Mouse (Mus musculus) stomach, postnatal 0 days (tissue): ENCODE measurements around the gene Col9a1. TPM values are rescaled to one million over a fixed set of nuclear protein-coding genes. Genes with fewer than 3 reads are reported as not detected.

Experiments
- ATAC-seq: fragments of 200-750 bp; cut with Nextera tagmentation; 2 replicates; pipeline ENCODE4 v1.8.0; 2017; ENCODE audit not compliant: low FRiP score, low TSS enrichment
- DNase-seq: peaks from one replicate; pipeline ENCODE4 v3.0.0-alpha.2; 2016; ENCODE audit warnings: low spot score
- H3K27ac ChIP-seq: fragments of 300-500 bp; sonication (generic); replicated peaks from 2 replicates; pipeline ENCODE4 v1.5.1; 2014; ENCODE audit warnings: mild to moderate bottlenecking, control low read depth
- H3K27me3 ChIP-seq: fragments of 300-500 bp; sonication (generic); 2 replicates; pipeline ENCODE4 v1.6.1; 2014; ENCODE audit warnings: low read length; ENCODE audit not compliant: control insufficient read depth, insufficient read depth
- H3K36me3 ChIP-seq: fragments of 300-500 bp; sonication (generic); 2 replicates; pipeline ENCODE4 v1.6.1; 2014; ENCODE audit warnings: low read length, mixed read lengths; ENCODE audit not compliant: control insufficient read depth, insufficient read depth
- H3K4me1 ChIP-seq: fragments of 300-500 bp; sonication (generic); replicated peaks from 2 replicates; pipeline ENCODE4 v1.6.1; 2014; ENCODE audit warnings: antibody characterized with exemption; ENCODE audit not compliant: control insufficient read depth, insufficient read depth
- H3K4me2 ChIP-seq: fragments of 300-500 bp; sonication (generic); replicated peaks from 2 replicates; pipeline ENCODE4 v1.6.1; 2014; ENCODE audit warnings: low read depth, mild to moderate bottlenecking, control low read depth, moderate library complexity
- H3K4me3 ChIP-seq: fragments of 300-500 bp; sonication (generic); 2 replicates; pipeline ENCODE4 v1.5.1; 2014; ENCODE audit warnings: low read depth, low read length, control low read depth
- H3K9ac ChIP-seq: fragments of 300-500 bp; sonication (generic); 2 replicates; pipeline ENCODE4 v1.6.1; 2014; ENCODE audit warnings: mild to moderate bottlenecking, low read length, control low read depth, mixed read lengths
- H3K9me3 ChIP-seq: fragments of 300-500 bp; sonication (generic); 2 replicates; pipeline ENCODE4 v1.6.1; 2016; ENCODE audit warnings: low read length; ENCODE audit not compliant: control insufficient read depth
- CTCF ChIP-seq: IDR thresholded peaks from 2 replicates; pipeline ENCODE4 v1.5.1; 2016; ENCODE audit warnings: antibody characterized with exemption, low read depth, mild to moderate bottlenecking, moderate library complexity
- EP300 ChIP-seq: optimal IDR thresholded peaks from 2 replicates; pipeline ENCODE3; 2016; ENCODE audit warnings: antibody characterized with exemption
- WGBS: fragments of 180-500 bp; shearing (Covaris S2); extraction: QIAGEN DNeasy Blood & Tissue Kit; methylation state at CpG from one replicate; pipeline ENCODE4 v1.1.7; 2014; 5-methylcytosine and 5-hydroxymethylcytosine counted together
- polyA plus RNA-seq: library from polyadenylated mRNA; unstranded; fragments of >200 nt; fragmentation: Nextera tagmentation; extraction: Ambion mirVana; gene quantifications from 2 replicates; pipeline ENCODE4 v1.2.1, GENCODE M21; 2015

The Col9a1 gene
- polyA plus RNA-seq, 1 experiment from 2014 or later = 0.32 TPM

GRCm38 (mm10) chr1:24175761-24176160 is 1.6 kb upstream of the Col9a1 start:
- Histone ChIP-seq H3K27me3 (no peaks in the 10 kb centered on the region), H3K4me1 (no peaks in the 10 kb centered on the region), H3K9me3 (no peaks in the 10 kb centered on the region), H3K4me3 (no peak overlapping the region), H3K36me3 (no peaks in the 10 kb centered on the region), H3K9ac (no peak overlapping the region), H3K27ac (no peak overlapping the region), H3K4me2 (no peak overlapping the region)
- 26% methylated on average over 3 of the region's 3 CpGs for WGBS
- TF ChIP-seq CTCF (no peak), EP300 (no peak)
- DNase-seq (no peak), ATAC-seq (no peak)

DNA sequence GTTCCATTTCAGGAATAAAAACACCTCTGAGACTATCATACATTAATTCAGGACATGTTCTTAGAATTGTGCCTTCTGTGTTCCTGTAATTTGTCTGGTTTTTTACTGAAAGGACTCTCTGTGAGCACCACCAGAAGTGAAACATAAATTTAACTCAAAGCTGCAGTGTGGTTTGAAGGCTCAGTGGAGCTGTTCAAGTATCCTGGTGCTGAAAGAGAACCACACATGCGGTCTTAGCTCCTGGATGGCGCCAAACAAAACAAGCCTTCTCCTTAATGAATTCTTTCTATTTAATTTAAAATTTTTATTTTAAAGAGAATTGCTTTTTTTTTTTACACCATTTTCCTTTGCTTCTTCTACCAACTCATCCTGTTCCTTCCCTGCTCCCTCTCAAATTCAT is 2.4 kb downstream of the Col9a1 start:
- H3K4me3 ChIP-seq = no peak overlapping the region
- H3K36me3 ChIP-seq = no peaks in the 10 kb centered on the region
- DNase-seq = no peak
- no peaks in the 10 kb centered on the region for H3K27me3 ChIP-seq
- ATAC-seq = no peak
- TF ChIP-seq EP300 (no peak), CTCF (no peak)
- H3K4me1 ChIP-seq = no peaks in the 10 kb centered on the region
- no peak overlapping the region for H3K4me2 ChIP-seq
- no peak overlapping the region for H3K27ac ChIP-seq
- H3K9ac ChIP-seq = no peak overlapping the region
- WGBS = 77% methylated on average over 2 of the region's 2 CpGs
- no peaks in the 10 kb centered on the region for H3K9me3 ChIP-seq

DNA sequence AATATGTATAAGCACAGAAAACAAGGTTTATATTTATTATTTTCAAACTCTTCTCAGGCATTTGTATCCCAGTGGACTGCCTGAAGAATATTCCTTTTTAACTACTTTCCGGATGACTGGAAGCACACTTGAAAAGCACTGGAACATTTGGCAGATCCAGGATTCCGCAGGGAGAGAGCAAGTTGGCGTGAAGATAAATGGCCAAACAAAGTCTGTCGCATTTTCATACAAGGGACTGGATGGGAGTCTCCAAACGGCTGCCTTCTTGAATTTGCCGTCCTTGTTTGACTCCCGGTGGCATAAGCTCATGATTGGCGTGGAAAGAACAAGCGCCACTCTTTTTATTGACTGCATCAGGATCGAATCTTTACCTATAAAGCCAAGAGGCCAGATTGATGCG is 7.6 kb downstream of the Col9a1 start:
- ATAC-seq (no peak), DNase-seq (no peak)
- Histone ChIP-seq H3K4me2 (no peak overlapping the region), H3K36me3 (no peaks in the 10 kb centered on the region), H3K27ac (no peak overlapping the region), H3K9me3 (no peaks in the 10 kb centered on the region), H3K4me1 (no peaks in the 10 kb centered on the region), H3K4me3 (no peak overlapping the region), H3K9ac (no peak overlapping the region), H3K27me3 (no peaks in the 10 kb centered on the region)
- no peak for TF ChIP-seq EP300
- TF ChIP-seq CTCF = no peak
- WGBS = 74% methylated on average over 11 of the region's 11 CpGs

DNA sequence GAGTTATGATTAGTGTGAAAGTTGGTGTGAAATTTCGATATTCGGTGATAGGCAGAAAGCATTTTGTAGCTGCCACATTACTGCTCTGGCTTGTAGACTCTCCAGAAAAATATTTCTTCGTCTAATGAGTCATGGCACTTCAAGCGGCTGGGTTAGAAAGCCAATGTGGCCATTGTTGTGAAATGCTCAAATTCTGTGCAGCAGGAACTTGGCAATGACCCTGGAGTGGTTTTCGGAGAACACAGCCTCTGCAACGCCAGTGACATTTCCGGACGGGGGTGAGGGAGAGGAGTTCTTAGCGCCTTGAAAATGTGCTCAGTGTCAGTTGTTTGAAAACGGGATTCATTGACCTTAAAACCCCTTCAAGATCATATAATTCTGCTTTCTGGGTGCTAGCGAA is 9.6 kb downstream of the Col9a1 start:
- H3K4me1 ChIP-seq = no peaks in the 10 kb centered on the region
- no peak for ATAC-seq
- no peak overlapping the region for H3K4me2 ChIP-seq
- WGBS = 66% methylated on average over 11 of the region's 11 CpGs
- H3K9ac ChIP-seq = no peak overlapping the region
- no peaks in the 10 kb centered on the region for H3K9me3 ChIP-seq
- H3K27me3 ChIP-seq = no peaks in the 10 kb centered on the region
- H3K4me3 ChIP-seq = no peak overlapping the region
- no peak for DNase-seq
- TF ChIP-seq CTCF (no peak), EP300 (no peak)
- H3K36me3 ChIP-seq = no peaks in the 10 kb centered on the region
- H3K27ac ChIP-seq = no peak overlapping the region

- H3K27me3 ChIP-seq = no peaks in the 10 kb centered on the region
- H3K36me3 ChIP-seq = no peaks in the 10 kb centered on the region
- TF ChIP-seq CTCF (no peak), EP300 (no peak)
- no peaks in the 10 kb centered on the region for H3K9me3 ChIP-seq
- H3K9ac ChIP-seq = no peak overlapping the region
- H3K4me2 ChIP-seq = no peak overlapping the region
- DNase-seq = no peak
- H3K4me1 ChIP-seq = no peaks in the 10 kb centered on the region
- no peak overlapping the region for H3K4me3 ChIP-seq
- WGBS = 90% methylated on average over 4 of the region's 4 CpGs
- no peak overlapping the region for H3K27ac ChIP-seq
- no peak for ATAC-seq
Observed at GRCm38 (mm10) chr1:24191668-24192067, 14.3 kb downstream of the Col9a1 start.

GRCm38 (mm10) chr1:24194111-24194510 is 16.7 kb downstream of the Col9a1 start:
- Histone ChIP-seq H3K4me1 (no peaks in the 10 kb centered on the region), H3K27ac (no peak overlapping the region), H3K9ac (no peak overlapping the region), H3K27me3 (no peaks in the 10 kb centered on the region), H3K4me3 (no peak overlapping the region), H3K9me3 (no peaks in the 10 kb centered on the region), H3K36me3 (no peaks in the 10 kb centered on the region), H3K4me2 (no peak overlapping the region)
- DNase-seq (no peak), ATAC-seq (no peak)
- TF ChIP-seq EP300 (no peak), CTCF (no peak)
- WGBS = 50% methylated on average over 4 of the region's 4 CpGs
